Mouse (Mus musculus) spleen, postnatal 4 days (tissue): ENCODE measurements around the gene Sorcs2.
A peak's percentile ranks its signal among the peaks of the same experiment; 100 is the strongest.

Experiments used
- DNase-seq, 2 experiments: peaks; one replicate each; pipeline ENCODE4 v3.0.0; 2022; ENCODE audit warnings: low spot score in 2 of 2

Gene Sorcs2

DNA sequence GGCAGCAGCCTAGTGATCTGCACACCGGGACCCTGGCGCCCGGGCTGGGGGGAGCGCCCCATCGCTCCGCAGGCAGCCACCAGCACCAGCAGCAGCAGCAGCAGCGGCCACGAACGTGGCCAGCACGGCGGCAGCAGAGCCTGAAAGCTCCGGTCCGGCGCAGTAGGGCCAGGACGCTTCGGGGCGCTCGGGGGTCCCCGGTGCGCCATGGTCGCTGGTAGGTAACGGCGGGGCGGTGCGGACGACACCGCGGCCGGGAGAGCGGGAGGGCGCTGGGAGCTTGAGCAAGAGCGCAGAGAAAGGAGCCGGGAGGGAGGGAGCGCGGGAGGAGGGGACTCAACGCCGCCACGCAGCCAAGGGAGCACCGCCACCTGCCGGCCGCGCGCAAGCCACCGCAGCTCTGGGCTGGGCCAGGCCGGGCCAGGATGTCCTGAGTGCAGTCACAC, at the start of gene Sorcs2:
Gene Sorcs2 (minus strand): TSS at position 303 of the 446 bp plus-strand sequence.
- peak; percentile 72 to 87 for DNase-seq

DNA sequence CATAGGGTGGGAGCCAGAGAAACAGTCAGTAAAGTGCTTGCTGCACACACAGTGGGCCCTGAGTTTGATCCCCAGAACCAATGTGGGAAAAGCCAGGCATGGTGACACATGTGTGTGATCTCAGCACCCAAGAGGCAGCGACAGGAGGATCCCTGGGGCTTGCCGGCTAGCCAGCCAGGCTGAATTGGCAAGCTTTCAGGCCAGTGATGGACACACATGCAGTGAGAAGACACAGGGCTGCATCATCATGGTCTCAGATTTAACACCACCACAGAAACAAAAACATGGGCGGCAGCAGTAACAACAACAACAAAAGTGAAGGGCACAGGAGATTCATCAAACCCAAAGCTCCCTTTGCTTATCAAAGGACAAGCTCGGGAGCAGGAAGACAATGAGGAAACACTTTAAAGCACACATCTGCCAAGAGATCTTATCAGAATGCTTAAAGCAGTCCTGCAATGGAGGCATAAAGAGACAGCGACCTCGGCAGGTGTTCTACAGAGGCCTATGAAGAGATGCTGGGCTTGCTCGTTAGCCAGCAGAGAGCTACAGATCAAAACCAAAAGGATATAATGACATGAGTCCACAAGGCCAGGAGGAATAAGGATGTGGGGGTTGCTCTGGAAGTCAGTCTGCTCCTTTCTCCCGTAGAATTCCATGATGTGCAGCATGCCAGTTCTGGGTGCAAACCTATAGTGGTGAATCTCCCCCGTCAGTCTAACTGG, 48.4 kb upstream of the Sorcs2 start:
- no peak for DNase-seq

DNA sequence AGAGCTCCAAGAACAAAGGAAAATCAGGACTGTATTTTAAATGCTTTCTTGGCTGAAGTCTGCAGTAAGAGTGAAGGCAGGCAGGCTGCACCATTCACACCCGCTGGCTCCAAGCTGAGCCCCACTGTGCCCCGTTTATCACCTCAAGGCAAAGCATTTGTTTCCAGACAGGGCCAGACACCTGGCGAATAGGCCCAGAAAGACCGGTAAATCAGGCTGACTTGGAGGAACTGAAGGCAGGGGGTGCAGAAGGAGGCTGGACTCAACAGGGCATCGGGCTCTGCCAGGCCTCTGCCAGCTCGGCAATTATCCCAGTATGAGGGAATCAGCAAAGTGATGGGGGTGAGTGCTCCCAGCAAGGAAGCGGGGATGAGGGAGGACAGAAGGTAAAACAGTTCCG, 47.1 kb upstream of the Sorcs2 start:
- DNase-seq: no peak

DNA sequence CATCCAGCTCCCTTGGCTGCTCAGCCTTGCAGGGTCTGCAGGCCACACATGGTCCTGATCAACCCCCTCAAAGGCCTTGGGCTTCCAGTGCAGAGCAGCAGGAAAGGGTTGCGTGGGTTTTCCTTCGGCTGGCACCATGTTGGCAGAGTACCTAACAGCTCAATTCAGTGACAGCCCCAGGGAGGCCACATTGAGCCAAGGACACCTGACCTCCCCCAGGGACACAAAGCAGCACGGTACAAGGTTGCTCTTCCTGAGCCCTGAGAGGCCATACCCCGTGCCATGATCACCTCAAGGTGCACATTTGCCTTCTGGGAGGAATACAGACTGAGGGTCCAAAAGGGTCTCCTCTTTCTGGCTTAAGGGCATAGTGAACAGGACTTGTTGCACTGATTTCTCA, 46.7 kb upstream of the Sorcs2 start:
- no peak for DNase-seq

DNA sequence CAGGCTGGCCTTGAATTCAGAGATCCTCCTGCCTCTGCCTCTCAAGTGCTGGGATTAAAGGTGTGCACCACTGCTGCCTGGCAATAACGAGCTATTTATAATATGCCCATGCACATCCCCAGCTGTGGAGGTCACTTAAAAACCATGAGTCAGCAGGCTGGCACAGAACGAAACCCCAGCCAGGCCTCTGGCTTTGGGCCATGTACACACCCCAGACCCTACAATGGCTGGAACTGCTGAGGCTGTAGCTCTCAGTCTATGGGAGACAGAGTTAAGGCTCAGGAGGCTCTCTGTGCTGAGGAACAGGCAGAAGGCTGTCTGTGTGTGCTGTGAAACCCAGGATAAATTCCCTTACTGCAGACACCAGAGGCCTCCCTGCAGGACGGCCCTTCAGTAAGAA, 42.8 kb upstream of the Sorcs2 start:
- no peak for DNase-seq

DNA sequence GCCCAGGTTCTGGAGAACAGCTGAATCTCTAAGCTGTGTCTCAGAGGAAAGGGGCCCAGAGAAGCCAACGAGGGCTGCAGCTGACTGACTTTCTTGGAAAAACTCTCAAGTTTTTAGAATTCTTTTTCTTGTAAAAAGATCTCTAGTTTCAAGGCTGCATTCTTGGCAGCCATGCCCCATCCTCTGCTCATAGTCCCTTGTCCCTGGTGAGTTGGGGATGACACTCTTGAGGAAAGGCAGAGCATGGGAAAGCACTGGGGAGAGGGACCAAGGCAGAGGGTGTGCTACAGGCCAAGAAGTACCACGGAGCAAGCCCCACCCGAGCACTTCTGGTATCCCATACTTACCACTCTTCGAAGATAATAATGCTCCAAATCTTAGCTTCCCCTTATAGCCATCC, 38.9 kb upstream of the Sorcs2 start:
- DNase-seq: no peak

DNA sequence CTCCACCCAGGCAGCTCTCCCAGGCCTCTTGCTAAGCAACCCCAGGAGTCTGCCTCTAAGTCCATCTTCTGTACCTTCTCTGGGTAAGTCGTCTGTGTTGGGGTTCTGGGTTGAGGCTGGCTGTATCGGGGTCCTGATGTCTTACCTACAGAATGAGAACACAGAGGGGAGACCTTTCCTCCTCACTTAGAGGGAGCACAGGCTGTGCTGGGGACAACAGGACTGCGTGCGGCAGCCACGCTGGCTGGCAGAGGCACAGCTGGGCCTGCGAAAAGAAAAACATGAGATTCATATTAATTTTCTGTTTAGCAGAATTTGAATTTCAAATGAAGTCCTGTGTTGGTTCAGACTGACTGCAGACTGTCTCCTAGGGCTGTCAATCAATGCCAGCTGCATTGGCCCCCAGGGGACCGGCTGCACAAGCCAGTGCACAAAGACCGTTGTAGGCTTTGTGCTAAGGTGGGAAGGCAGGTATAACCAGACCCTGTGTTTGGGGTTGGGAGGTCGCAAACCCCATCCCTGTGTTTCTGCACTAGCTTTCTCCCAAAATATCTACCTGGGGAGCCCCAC, 36.5 kb upstream of the Sorcs2 start:
- no peak for DNase-seq

DNA sequence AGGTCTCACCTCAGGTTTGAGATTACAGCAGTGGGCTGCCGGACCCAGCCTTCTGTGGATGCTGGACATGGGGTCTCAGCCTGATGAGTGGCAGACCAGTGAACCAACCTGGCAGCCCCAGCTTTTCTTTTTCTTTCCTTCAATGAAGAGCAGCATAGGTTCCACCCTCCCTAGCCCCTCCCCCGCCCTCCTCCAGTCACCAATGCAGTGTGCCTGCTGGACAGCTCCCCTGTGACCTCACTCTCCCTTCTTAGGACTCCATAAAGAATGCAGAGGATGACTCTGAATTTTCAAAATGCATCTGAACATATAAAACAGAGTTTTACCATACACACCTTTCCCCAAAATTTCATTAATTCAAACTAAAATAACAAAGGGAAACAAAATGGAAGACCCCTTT, 33.8 kb upstream of the Sorcs2 start:
- no peak for DNase-seq

DNA sequence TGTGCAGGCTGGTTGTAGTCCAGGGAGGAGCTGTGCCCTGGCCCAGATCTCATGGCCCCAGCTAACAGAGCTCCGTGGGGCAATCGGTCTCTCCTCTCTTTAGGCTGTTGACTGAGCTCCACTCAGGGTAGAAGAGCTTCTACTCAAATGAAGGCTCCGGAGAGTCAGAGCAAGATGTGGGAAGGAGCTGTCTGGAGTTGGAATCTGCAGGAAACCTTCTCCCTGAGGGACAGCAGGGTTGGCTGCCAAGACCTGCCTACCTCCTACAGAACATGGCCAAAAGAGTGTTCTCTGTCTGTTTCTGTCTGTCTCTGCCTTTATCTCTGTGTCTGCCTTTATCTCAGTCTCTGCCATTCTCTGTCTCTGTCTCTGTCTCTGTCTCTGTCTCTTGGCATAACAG, 31.6 kb upstream of the Sorcs2 start:
- DNase-seq: no peak

DNA sequence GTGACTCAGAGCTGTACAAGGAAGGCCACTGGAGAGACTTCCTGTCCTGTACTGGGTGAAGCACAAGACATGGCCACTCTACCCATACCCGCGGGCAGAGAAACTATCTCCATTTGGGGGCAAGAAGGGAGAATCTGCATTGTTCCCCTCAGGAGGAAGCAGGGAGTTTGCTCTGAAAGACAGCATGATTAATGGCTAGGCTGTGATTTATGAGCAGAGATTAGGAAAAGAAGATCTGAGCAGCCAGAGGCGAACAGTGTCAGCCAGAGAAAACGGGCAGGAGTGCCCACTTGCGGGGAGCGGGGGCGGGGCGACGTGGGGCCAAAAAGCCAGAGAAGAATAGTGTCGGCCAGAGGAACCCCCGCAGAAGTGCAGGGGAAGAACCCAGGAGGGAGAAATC, 29.9 kb upstream of the Sorcs2 start:
- no peak for DNase-seq

DNA sequence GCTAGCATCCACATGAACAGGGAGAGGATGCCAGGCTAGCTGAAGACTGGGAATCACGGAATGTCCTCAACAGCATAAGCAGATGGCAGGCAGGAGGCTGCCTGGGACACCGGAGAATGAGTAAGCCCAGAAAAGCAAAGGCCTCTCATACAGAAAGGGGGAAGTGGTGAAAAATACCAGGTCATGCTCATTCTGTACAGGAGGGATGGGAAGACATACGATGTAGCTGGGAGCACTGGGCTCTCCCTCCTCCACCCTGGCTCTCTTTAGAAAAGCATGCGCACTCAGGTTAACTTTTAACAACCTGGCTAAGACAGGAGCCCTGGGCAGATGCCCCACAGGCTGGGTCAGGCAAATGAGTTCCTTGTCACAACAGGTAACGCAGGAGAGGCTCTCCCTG, 28.5 kb upstream of the Sorcs2 start:
- no peak for DNase-seq

DNA sequence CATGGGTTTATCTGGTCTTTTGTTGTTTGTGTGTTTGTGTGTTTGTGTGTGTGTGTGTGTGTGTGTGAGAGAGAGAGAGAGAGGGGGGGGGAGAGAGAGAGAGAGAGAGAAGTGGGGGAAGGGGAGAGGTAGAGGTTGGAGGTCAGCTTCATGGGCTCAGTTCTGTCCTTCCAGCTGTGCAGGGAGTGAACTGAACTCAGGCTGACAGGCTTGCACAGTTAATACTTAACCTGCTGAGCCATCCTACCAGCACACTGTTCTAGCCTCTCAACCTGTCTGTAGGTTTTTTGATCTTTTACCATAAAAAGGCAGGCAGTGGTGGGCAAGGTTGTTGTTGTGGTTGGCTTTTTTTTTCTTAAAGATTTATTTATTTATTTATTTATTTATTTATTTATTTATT, 26.7 kb upstream of the Sorcs2 start:
- no peak for DNase-seq

DNA sequence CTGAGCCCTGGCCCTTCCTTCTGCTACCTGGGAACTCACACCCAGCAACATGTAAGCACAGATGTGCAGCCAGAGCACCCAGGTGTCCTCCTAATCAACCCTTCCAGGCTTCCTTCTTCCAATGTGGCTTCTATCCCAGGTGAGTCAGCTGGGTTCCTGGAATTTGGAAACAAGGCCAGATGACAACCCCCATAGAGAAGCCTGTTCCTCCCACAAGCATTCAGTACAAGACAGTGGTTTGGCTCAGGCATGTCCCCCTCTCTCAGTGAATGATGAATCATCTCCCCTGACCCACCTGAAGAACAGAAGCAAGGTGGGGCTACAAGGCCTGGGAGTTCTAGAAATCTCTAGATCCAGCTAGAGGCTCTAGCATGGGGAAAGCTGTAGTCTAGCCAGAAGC, 24.8 kb upstream of the Sorcs2 start:
- DNase-seq: no peak

DNA sequence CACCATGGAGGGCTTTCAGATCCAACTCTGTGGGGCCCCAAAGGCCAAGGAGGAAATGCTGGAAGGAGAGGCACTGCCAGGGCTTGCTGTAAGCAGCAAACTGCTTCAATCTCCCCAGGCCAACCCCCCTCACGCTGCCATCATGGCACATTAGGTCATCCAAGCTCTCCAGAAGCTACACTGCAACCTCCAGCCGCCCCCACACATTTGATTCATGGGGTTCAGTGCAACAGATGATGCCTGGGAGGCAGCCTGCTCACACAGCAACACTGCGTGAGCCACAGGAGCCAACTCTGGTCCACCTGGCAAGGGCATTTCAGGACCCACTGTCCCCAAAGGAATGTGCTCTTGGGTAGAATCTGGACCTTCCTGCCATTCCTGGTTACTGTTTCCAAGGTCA, 21.9 kb upstream of the Sorcs2 start:
- no peak for DNase-seq

DNA sequence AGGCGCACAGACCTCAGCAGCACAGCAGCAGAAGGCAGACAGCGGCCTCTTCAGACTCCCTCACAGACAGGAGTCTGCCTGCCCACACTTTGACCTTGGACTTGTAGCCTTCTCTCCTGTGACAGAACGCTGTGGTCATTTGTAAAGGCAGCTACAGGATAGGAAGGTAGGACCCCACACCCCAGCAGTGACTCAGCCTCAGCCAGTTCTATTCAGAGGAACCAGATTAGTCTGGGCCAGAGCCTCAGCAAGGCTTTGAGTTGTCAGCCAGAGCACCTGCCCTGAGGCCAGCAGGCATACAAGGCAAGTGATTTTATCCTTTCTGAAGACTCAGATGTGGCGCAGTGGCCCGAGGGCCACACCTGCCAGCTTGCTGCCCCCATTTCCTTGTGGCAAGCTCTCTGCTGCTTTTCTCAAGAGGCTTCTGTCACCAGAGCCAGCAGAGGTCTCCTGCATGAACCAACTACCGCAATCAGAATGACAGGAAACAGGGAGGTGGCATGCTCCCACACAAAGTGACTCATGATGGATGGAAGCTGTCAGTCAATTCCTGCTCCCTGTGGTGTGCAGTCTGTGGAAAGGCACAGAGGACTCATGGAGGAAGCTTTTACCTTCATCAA, 16.9 kb upstream of the Sorcs2 start:
- DNase-seq: no peak

DNA sequence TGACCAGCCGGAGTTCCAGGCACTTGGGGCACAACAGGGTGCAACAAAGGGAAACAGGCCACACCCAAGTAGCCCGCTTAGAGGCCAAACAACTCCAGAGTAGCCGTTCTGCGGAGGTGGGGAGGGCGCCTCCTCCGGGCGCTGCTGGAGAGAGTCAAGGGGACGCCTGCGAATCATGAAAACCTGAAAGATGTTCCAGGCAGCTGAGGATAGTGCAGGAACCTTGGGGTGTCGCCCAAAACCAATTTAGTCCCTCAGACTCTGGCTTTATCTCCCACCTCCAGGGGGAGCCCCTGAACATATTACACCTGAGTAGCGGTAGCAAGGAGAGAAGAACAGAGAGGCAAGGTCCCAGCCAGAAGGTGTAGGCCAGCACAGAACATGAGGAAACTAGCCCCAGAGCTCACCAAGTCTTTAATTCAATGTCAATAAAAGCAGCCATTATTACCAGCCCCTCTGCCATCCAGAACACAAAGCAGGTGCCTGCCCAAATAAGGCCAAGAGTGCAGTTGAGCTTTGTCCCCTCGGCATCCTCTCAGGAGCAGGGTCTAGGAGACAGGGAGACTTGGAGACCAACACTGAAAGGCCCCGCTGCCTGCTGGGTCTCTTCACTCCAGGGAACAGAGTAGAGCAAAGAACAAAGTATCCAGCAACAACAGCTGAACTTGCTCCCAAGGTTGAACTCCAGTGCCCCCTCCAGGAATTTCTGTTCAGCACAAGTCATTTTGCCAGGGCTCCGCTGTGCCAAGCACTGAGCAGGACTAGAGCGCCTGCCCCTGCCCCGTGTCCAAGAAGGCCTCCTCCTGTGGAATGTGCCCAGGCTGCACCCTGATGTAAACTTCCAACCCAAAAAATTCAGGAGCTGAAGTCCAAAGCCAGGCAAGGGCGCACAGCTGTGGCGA, 775 bp upstream of the Sorcs2 start:
- peak; percentile 47 to 61 for DNase-seq

DNA sequence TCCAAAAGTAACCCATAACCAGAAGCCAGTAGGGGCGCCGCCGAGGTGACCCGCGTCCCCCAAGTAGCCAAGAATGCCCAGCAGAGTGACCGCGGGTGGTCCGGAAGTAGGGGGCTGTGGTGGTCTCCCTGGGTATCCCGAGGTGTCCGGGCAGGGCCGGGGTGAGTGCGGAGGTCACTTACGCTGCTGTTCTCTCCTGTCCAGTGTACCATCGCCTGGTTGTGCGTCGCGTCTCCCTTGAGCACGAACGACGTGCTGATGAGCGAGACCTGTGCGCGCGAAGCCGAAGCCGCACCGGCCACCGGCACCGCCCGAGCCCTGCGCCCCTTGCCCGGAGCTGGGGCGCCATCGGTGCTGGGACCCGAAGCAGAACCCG, 567 bp downstream of the Sorcs2 start:
- DNase-seq: no peak

DNA sequence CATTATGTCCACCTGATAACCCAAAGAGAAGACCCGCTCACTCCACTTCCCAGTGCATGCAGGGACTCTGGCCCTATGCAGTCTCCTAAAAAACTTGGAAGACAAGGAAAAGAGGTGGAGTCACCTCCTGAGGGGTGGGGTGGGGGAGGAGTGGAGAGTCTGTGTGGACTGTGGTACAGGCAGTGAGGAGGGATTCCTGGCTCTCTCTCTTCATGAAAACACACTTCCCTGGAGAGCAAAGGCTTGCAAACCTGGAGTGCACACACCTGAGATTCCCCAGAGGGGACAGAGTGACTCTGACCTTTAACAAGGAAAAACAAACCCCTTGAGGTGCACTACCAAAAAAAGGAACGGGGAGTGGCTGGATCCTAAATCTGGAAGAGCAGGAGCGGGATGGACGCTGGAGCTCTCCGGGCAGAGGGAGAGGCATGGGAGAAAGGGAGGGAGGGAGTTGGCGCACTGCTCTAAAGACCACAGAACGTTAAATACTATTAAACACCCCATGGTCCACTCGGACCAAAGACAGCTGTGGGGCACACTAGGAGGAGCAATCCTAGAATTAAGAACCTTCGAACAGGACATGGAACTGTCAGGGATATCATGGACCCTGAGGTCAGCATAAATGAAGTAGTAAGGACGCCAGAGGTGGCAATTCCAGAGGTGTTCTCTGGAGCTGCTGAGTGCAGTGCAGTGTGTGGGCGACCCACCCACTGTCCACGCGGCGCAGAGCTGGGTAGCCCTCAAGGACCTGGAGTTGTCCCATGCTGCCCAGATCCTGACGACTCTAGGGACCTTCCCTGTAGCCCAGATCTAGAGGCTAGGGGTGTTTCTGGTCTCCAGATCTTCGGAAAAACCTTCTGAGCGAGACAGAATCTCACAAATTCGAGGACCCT, 1.2 kb downstream of the Sorcs2 start:
- DNase-seq: no peak

DNA sequence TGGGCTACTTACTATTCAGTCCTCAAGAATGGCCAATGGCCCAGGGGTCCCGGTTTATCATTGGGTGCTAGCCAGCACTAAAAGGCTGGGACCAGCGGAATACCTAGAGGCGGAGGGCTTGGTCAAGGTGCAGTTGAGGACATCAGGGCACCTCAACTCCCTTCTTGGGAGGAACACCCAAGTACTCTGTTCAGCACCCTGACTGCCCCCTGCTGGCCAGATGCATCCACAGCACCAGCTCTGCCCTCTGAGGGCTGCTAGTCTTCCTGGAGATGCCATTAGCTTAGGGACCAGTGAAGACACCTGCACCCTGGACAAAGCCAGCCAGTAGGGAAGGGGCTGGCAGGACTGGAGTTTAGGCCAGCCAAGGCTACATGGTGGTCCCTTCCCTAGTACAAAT, 1.9 kb downstream of the Sorcs2 start:
- peak; percentile 80 to 93 for DNase-seq

DNA sequence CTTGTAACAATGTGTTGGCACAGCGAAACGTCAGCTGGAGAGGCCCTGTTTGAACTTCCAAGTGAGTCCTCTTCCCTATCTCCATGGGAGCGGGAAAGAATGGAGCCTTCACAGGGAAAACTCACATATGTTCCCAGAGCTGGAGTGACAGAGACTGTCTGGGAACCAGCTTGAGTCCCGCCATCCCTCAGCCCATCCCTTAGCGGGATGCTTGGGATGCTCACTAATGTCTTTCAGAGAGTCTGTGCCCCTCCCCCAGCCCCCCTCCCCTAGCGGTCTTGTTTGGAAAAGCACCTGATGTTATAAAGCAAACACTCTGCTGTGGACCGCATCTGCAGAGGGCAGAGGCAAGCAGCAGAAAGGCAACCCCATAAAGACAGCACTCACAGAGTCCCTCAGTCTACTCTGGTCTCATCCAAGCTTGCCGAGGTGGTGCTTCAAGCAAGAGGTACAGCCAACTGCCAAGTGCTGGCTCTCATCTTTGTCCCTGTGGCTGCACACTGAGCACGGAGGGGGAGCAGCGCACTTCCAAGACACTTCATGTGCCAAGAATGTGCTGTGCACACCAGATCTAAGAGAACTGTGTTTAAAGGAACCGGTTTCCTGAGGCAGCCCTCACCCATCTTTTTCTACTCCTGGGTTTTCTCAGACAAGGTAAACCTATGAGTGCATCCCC, 3.0 kb downstream of the Sorcs2 start:
- no peak for DNase-seq

DNA sequence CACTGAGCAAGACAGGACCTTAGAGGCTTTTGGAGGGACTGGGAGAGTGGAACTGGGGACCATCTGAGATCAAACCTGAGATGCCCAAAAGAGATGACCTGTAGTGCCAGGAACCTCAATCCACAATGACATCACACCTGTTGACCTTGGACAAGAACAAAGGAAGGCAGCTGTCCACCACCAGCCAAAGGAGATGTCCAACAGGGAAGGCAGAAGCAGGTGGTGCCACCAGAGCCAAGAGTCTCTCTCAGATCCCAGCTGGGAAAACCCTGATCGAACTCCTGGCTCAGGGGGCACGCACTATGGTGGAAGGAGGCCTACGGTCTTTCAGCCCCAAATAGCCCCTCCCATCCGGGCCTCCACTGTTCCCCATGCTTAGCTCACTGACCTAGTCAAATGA, 6.2 kb downstream of the Sorcs2 start:
- DNase-seq: no peak
